In genomic region chr9:83564934-83565652, GRCm38 (mm10) we compare ENCODE assay signal across 12 mouse cellular contexts. TPM values are rescaled to one million over a fixed set of nuclear protein-coding genes. Genes with fewer than 3 reads are reported as not detected.
DNase-seq lines count a peak whose midpoint lies in the region; ATAC-seq lines count a peak whose summit lies in the region.
"Had no signal": no experiment of that assay in that cellular context is flagged by ENCODE, and none has a peak within 500 bp of the region (broad histone marks: within the 10 kb centered on the region; RNA-seq: fewer than 3 reads in every experiment).

No protein-coding gene starts in this region.

- H3K4me3 ChIP-seq in hindbrain, embryonic 15.5 days: no peak overlapping the region
- no peak overlapping the region for H3K4me3 ChIP-seq in hindbrain, embryonic 10.5 days
- H3K4me3 ChIP-seq in midbrain, embryonic 16.5 days (ENCODE audit: low read depth, low read length): no peak overlapping the region
- H3K4me3 ChIP-seq in midbrain, embryonic 10.5 days: no peak overlapping the region
- no peak overlapping the region for H3K4me3 ChIP-seq in forebrain, embryonic 14.5 days (ENCODE audit: low read depth, low read length)
- H3K4me3 ChIP-seq in neural tube, embryonic 15.5 days (replicated peaks): no peak overlapping the region
- H3K4me3 ChIP-seq: neural tube, embryonic 12.5 days had no signal

- DNase-seq in hindbrain, embryonic 10.5 days (ENCODE audit: low spot score): no peak
- no peak for DNase-seq in midbrain, embryonic 10.5 days (ENCODE audit: low spot score)
- peak; percentile 50 for DNase-seq in forebrain, embryonic 14.5 days (ENCODE audit: low spot score)
- no peak for DNase-seq in layer of hippocampus, postnatal 14 days (ENCODE audit: low spot score in 2 of 2)
- DNase-seq: gastrocnemius, postnatal 25 days; kidney, adult 18-20 months; left cerebral cortex, postnatal 4 days; liver, postnatal 0 days had no signal

- no peaks in the 10 kb centered on the region for H3K36me3 ChIP-seq in hindbrain, embryonic 15.5 days
- no peaks in the 10 kb centered on the region for H3K36me3 ChIP-seq in hindbrain, embryonic 10.5 days
- no peaks in the 10 kb centered on the region for H3K36me3 ChIP-seq in midbrain, embryonic 16.5 days (ENCODE audit: control insufficient read depth, insufficient read depth, low read length)
- H3K36me3 ChIP-seq in midbrain, embryonic 10.5 days: no peaks in the 10 kb centered on the region
- no peaks in the 10 kb centered on the region for H3K36me3 ChIP-seq in forebrain, embryonic 14.5 days (ENCODE audit: control insufficient read depth, insufficient read depth, low read length)
- no peaks in the 10 kb centered on the region for H3K36me3 ChIP-seq in neural tube, embryonic 15.5 days
- H3K36me3 ChIP-seq: neural tube, embryonic 12.5 days had no signal

- H3K9ac ChIP-seq in hindbrain, embryonic 15.5 days: no peak overlapping the region
- no peak overlapping the region for H3K9ac ChIP-seq in midbrain, embryonic 16.5 days (ENCODE audit: low read depth, low read length)
- H3K9ac ChIP-seq in forebrain, embryonic 14.5 days (ENCODE audit: low read length): no peak overlapping the region
- no peak overlapping the region for H3K9ac ChIP-seq in neural tube, embryonic 15.5 days (replicated peaks)
- H3K9ac ChIP-seq: liver, postnatal 0 days; neural tube, embryonic 12.5 days had no signal

- no peak overlapping the region for H3K27ac ChIP-seq in hindbrain, embryonic 15.5 days (replicated peaks)
- no peak overlapping the region for H3K27ac ChIP-seq in hindbrain, embryonic 10.5 days
- H3K27ac ChIP-seq in midbrain, embryonic 16.5 days (ENCODE audit: low read length): no peak overlapping the region
- H3K27ac ChIP-seq in midbrain, embryonic 10.5 days (replicated peaks): no peak overlapping the region
- no peak overlapping the region; the same call in 1 of the 2 replicates for H3K27ac ChIP-seq in forebrain, embryonic 14.5 days (ENCODE audit: low read depth, low read length)
- no peak overlapping the region for H3K27ac ChIP-seq in neural tube, embryonic 15.5 days (replicated peaks)
- H3K27ac ChIP-seq: neural tube, embryonic 12.5 days had no signal

- ATAC-seq in hindbrain, embryonic 15.5 days (ENCODE audit: low FRiP score, low read depth): peak; percentile 20; the same call in 1 of the 2 replicates
- ATAC-seq in midbrain, embryonic 16.5 days: peak; percentile 60; the same call in 1 of the 2 replicates
- ATAC-seq in forebrain, embryonic 14.5 days: 0 out of 2 replicates have a peak, but pooled peaks have one; percentile 40
- ATAC-seq in neural tube, embryonic 15.5 days (ENCODE audit: low FRiP score): peak; percentile 40; the same call in 1 of the 2 replicates
- ATAC-seq: liver, postnatal 0 days had no signal

- 80% methylated on average over 13 of the region's 13 CpGs for WGBS in hindbrain, embryonic 15.5 days
- WGBS in hindbrain, embryonic 10.5 days: 87% methylated on average over 13 of the region's 13 CpGs
- 82% methylated on average over 13 of the region's 13 CpGs for WGBS in midbrain, embryonic 16.5 days
- 89% methylated on average over 13 of the region's 13 CpGs for WGBS in midbrain, embryonic 10.5 days
- 74% methylated on average over 13 of the region's 13 CpGs for WGBS in forebrain, embryonic 14.5 days
- WGBS in neural tube, embryonic 15.5 days: 73% methylated on average over 13 of the region's 13 CpGs

- no peaks in the 10 kb centered on the region for H3K27me3 ChIP-seq in hindbrain, embryonic 15.5 days
- no peaks in the 10 kb centered on the region for H3K27me3 ChIP-seq in hindbrain, embryonic 10.5 days (ENCODE audit: insufficient read depth, poor library complexity, severe bottlenecking)
- no peaks in the 10 kb centered on the region for H3K27me3 ChIP-seq in midbrain, embryonic 16.5 days (ENCODE audit: control insufficient read depth, insufficient read depth, low read depth, low read length)
- H3K27me3 ChIP-seq in midbrain, embryonic 10.5 days (ENCODE audit: low read depth, poor library complexity, severe bottlenecking): no peaks in the 10 kb centered on the region
- no peaks in the 10 kb centered on the region for H3K27me3 ChIP-seq in forebrain, embryonic 14.5 days (replicated peaks; ENCODE audit: control insufficient read depth, insufficient read depth, low read length)
- no peaks in the 10 kb centered on the region for H3K27me3 ChIP-seq in neural tube, embryonic 15.5 days (replicated peaks)
- H3K27me3 ChIP-seq: neural tube, embryonic 12.5 days had no signal

- H3K9me3 ChIP-seq in hindbrain, embryonic 15.5 days: no peaks in the 10 kb centered on the region
- no peaks in the 10 kb centered on the region for H3K9me3 ChIP-seq in hindbrain, embryonic 10.5 days
- H3K9me3 ChIP-seq in midbrain, embryonic 16.5 days (replicated peaks; ENCODE audit: control insufficient read depth, low read length, poor library complexity, severe bottlenecking): no peaks in the 10 kb centered on the region
- H3K9me3 ChIP-seq in midbrain, embryonic 10.5 days (replicated peaks): no peaks in the 10 kb centered on the region
- no peaks in the 10 kb centered on the region for H3K9me3 ChIP-seq in forebrain, embryonic 14.5 days (replicated peaks; ENCODE audit: control insufficient read depth, low read length)
- H3K9me3 ChIP-seq in neural tube, embryonic 15.5 days (replicated peaks): no peaks in the 10 kb centered on the region
- H3K9me3 ChIP-seq: neural tube, embryonic 12.5 days had no signal

- no peak overlapping the region for H3K4me2 ChIP-seq in hindbrain, embryonic 15.5 days
- H3K4me2 ChIP-seq in midbrain, embryonic 16.5 days (ENCODE audit: low read length): no peak overlapping the region
- no peak overlapping the region for H3K4me2 ChIP-seq in forebrain, embryonic 14.5 days (ENCODE audit: low read length)
- no peak overlapping the region for H3K4me2 ChIP-seq in neural tube, embryonic 15.5 days
- H3K4me2 ChIP-seq: neural tube, embryonic 12.5 days had no signal

- peaks cover 9% of the 10 kb centered on the region; the same call in 1 of the 2 replicates for H3K4me1 ChIP-seq in hindbrain, embryonic 15.5 days (replicated peaks)
- peaks cover 20% of the 10 kb centered on the region for H3K4me1 ChIP-seq in hindbrain, embryonic 10.5 days (replicated peaks)
- peaks cover 7% of the 10 kb centered on the region for H3K4me1 ChIP-seq in midbrain, embryonic 16.5 days (ENCODE audit: control insufficient read depth, insufficient read depth, low read length)
- peaks cover 13% of the 10 kb centered on the region for H3K4me1 ChIP-seq in midbrain, embryonic 10.5 days
- H3K4me1 ChIP-seq in forebrain, embryonic 14.5 days (ENCODE audit: control insufficient read depth, insufficient read depth, low read length): peaks cover 9% of the 10 kb centered on the region; the same call in 1 of the 2 replicates
- H3K4me1 ChIP-seq in neural tube, embryonic 15.5 days: 0 out of 2 replicates have a peak, but pooled peaks cover 3% of the 10 kb centered on the region
- H3K4me1 ChIP-seq: neural tube, embryonic 12.5 days had no signal

RNA-seq across cellular contexts. Expression of gene Sh3bgrl2, which starts 17.0 kb away (rescaled TPM):
- polyA plus RNA-seq in hindbrain, embryonic 15.5 days (2015; fragmentation: Nextera tagmentation; extraction: Ambion mirVana): 8.7 and 10.3 TPM in 2 replicates
- 5.6 and 10.1 TPM in 2 replicates for polyA plus RNA-seq in hindbrain, embryonic 10.5 days (2016; fragmentation: Nextera tagmentation; extraction: Ambion mirVana)
- polyA plus RNA-seq in midbrain, embryonic 16.5 days (2015; fragmentation: Nextera tagmentation; extraction: Ambion mirVana): 8.4 and 10.3 TPM in 2 replicates
- polyA plus RNA-seq in midbrain, embryonic 10.5 days (2016; fragmentation: Nextera tagmentation; extraction: Ambion mirVana): 8.5 and 11.0 TPM in 2 replicates
- polyA plus RNA-seq in forebrain, embryonic 14.5 days (2014; fragmentation: Nextera tagmentation; extraction: Ambion mirVana): 26.3 and 26.4 TPM in 2 replicates
- 8.3 and 9.2 TPM in 2 replicates for polyA plus RNA-seq in neural tube, embryonic 15.5 days (2015; fragmentation: Nextera tagmentation; extraction: Ambion mirVana)
- total RNA-seq in layer of hippocampus, postnatal 14 days (2021): 10 to 100 TPM; 24.5 to 28.0 TPM
